Mouse (Mus musculus) forebrain, embryonic 11.5 days (tissue): Measurements from ENCODE around the gene Zfp872. TPM values are rescaled to one million over a fixed set of nuclear protein-coding genes. Genes with fewer than 3 reads are reported as not detected.
"Not testable (repeated sequence)": the region's sequence is repeated elsewhere in the genome, so short reads cannot be mapped to it uniquely, and the experiment has no call there.

ENCODE experiments used
- ATAC-seq: fragments of 200-750 bp; cut with Nextera tagmentation; replicated peaks from 2 replicates; pipeline ENCODE4 v1.8.0; 2017; ENCODE audit warnings: moderate TSS enrichment; ENCODE audit not compliant: low FRiP score
- DNase-seq: peaks from one replicate; pipeline ENCODE4 v3.0.0-alpha.2; 2017; ENCODE audit warnings: low spot score
- H3K27ac ChIP-seq: fragments of 300-500 bp; sonication (generic); 2 replicates; pipeline ENCODE4 v1.5.1; 2014; ENCODE audit warnings: low read depth, low read length
- H3K27me3 ChIP-seq: fragments of 300-500 bp; sonication (generic); 2 replicates; pipeline ENCODE4 v1.6.1; 2014; ENCODE audit warnings: mild to moderate bottlenecking, low read length, mixed read lengths; ENCODE audit not compliant: control insufficient read depth, insufficient read depth
- H3K36me3 ChIP-seq: fragments of 300-500 bp; sonication (generic); 2 replicates; pipeline ENCODE4 v1.6.1; 2014; ENCODE audit warnings: mild to moderate bottlenecking, low read length, moderate library complexity, mixed read lengths; ENCODE audit not compliant: control insufficient read depth, insufficient read depth
- H3K4me1 ChIP-seq: fragments of 300-500 bp; sonication (generic); replicated peaks from 2 replicates; pipeline ENCODE4 v1.6.1; 2014; ENCODE audit warnings: low read length, mixed read lengths; ENCODE audit not compliant: control insufficient read depth, insufficient read depth
- H3K4me2 ChIP-seq: fragments of 300-500 bp; sonication (generic); 2 replicates; pipeline ENCODE4 v1.6.1; 2014; ENCODE audit warnings: low read depth, mild to moderate bottlenecking, low read length, moderate library complexity, mixed read lengths; ENCODE audit not compliant: severe bottlenecking
- H3K4me3 ChIP-seq: fragments of 300-500 bp; sonication (generic); 2 replicates; pipeline ENCODE4 v1.5.1; 2014; ENCODE audit warnings: low read depth, low read length
- H3K9ac ChIP-seq: fragments of 300-500 bp; sonication (generic); 2 replicates; pipeline ENCODE4 v1.6.1; 2014; ENCODE audit warnings: low read length
- H3K9me3 ChIP-seq: fragments of 300-500 bp; sonication (generic); 2 replicates; pipeline ENCODE4 v1.6.1; 2016; ENCODE audit warnings: low read length, mixed read lengths; ENCODE audit not compliant: control insufficient read depth
- WGBS: fragments of 180-500 bp; shearing (Covaris S2); extraction: QIAGEN DNeasy Blood & Tissue Kit; methylation state at CpG from one replicate; pipeline ENCODE4 v1.1.7; 2014; 5-methylcytosine and 5-hydroxymethylcytosine counted together
- polyA plus RNA-seq: library from polyadenylated mRNA; unstranded; fragments of >200 nt; fragmentation: Nextera tagmentation; extraction: Ambion mirVana; gene quantifications from 2 replicates; pipeline ENCODE4 v1.2.1, GENCODE M21; 2014

Gene Zfp872
- 0.17 and 0.90 TPM in 2 replicates for polyA plus RNA-seq

- Histone ChIP-seq H3K27me3 (no peaks in the 10 kb centered on the region), H3K9ac (peak within 1 kb of the TSS; percentile 51), H3K27ac (no peak within 1 kb of the TSS), H3K4me3 (peak within 1 kb of the TSS; percentile 38), H3K4me1 (no peaks in the 10 kb centered on the region), H3K4me2 (peak within 1 kb of the TSS; percentile 60), H3K9me3 (no peaks in the 10 kb centered on the region; the same call in 1 of the 2 replicates), H3K36me3 (no peaks in the 10 kb centered on the region)
- WGBS, result 12% methylated on average over 43 of the region's 43 CpGs
- peak; percentile 81 for ATAC-seq
- DNase-seq, result peak; percentile 72
These were observed at the start of gene Zfp872 for GRCm38 (mm10) chr9:22188025-22188611. Gene Zfp872 (plus strand): TSS chr9:22188090.

GRCm38 (mm10) chr9:22138480-22138879 lies 49.4 kb upstream of the Zfp872 start:
- Histone ChIP-seq H3K4me1 (peaks cover 6% of the 10 kb centered on the region; the same call in 1 of the 2 replicates), H3K9me3 (no peaks in the 10 kb centered on the region), H3K27ac (no peak overlapping the region), H3K27me3 (no peaks in the 10 kb centered on the region), H3K36me3 (no peaks in the 10 kb centered on the region), H3K4me2 (no peak overlapping the region), H3K9ac (no peak overlapping the region), H3K4me3 (no peak overlapping the region)
- 24% methylated on average over 2 of the region's 2 CpGs for WGBS
- DNase-seq (no peak), ATAC-seq (no peak)

DNA sequence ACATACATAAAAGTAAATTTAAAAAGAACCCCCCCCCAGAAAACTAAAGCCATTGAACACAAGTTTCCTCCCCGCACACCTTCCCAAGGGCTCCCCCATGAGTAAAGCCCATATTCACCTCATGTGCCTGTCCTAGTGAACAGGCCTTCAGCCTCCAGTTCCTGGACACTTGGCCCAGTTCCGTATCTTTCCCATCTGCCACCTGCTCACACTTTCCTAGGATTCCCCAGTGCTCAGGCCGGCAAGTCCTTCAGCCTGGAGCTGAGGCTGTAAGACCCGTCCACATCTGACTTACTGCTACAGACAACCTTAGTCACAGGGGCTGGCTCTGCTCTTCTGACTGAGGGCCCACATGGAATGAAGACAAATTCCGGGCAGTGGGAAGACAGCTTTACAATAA lies 48.1 kb upstream of the Zfp872 start:
- 89% methylated on average over 5 of the region's 5 CpGs for WGBS
- ATAC-seq, result no peak
- H3K4me3 ChIP-seq, result no peak overlapping the region
- H3K27ac ChIP-seq, result no peak overlapping the region
- peaks cover 6% of the 10 kb centered on the region; the same call in 1 of the 2 replicates for H3K4me1 ChIP-seq
- no peak overlapping the region for H3K4me2 ChIP-seq
- no peaks in the 10 kb centered on the region for H3K27me3 ChIP-seq
- H3K36me3 ChIP-seq, result no peaks in the 10 kb centered on the region
- no peaks in the 10 kb centered on the region for H3K9me3 ChIP-seq
- DNase-seq, result no peak
- no peak overlapping the region for H3K9ac ChIP-seq

- no peaks in the 10 kb centered on the region for H3K36me3 ChIP-seq
- no peak overlapping the region for H3K9ac ChIP-seq
- H3K4me2 ChIP-seq, result no peak overlapping the region
- H3K27me3 ChIP-seq, result no peaks in the 10 kb centered on the region
- H3K9me3 ChIP-seq, result no peaks in the 10 kb centered on the region
- H3K27ac ChIP-seq, result no peak overlapping the region
- 56% methylated on average over 17 of the region's 17 CpGs for WGBS
- H3K4me3 ChIP-seq, result no peak overlapping the region
- H3K4me1 ChIP-seq, result no peaks in the 10 kb centered on the region
- ATAC-seq (peak; percentile 76), DNase-seq (peak; percentile 91)
These were observed 44.5 kb upstream of the Zfp872 start for GRCm38 (mm10) chr9:22143108-22144037.

DNA sequence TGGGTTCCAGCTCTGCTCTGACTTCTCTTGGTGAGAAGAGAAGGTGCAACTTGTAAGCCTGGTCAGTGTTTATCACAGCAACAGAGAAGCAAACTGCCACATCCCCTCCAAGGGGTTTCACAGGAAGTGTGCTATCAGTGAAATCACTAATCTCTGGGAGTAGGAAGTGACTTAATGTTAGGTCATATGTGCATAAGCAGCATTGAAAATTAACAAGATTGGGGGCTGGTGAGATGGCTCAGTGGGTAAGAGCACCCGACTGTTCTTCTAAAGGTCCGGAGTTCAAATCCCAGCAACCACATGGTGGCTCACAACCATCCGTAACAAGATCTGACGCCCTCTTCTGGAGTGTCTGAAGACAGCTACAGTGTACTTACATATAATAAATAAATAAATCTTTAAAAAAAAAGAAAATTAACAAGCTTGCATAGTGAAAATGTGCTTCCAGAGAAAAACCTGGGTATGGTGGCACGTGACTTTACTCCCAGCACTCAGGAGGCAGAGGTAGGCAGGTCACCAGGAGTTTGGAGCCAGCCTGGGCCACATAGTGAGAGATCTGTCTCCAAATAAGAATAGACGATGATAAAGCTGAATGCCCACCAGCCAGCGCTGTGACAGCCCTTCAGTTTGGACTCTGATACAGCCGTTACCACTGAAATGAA lies 43.5 kb upstream of the Zfp872 start:
- WGBS, result 86% methylated on average over 7 of the region's 8 CpGs
- no peak for ATAC-seq
- Histone ChIP-seq H3K4me2 (no peak overlapping the region), H3K9ac (no peak overlapping the region), H3K4me3 (no peak overlapping the region), H3K36me3 (no peaks in the 10 kb centered on the region), H3K4me1 (no peaks in the 10 kb centered on the region), H3K9me3 (no peaks in the 10 kb centered on the region; the same call in 1 of the 2 replicates), H3K27me3 (no peaks in the 10 kb centered on the region), H3K27ac (no peak overlapping the region)
- no peak for DNase-seq

DNA sequence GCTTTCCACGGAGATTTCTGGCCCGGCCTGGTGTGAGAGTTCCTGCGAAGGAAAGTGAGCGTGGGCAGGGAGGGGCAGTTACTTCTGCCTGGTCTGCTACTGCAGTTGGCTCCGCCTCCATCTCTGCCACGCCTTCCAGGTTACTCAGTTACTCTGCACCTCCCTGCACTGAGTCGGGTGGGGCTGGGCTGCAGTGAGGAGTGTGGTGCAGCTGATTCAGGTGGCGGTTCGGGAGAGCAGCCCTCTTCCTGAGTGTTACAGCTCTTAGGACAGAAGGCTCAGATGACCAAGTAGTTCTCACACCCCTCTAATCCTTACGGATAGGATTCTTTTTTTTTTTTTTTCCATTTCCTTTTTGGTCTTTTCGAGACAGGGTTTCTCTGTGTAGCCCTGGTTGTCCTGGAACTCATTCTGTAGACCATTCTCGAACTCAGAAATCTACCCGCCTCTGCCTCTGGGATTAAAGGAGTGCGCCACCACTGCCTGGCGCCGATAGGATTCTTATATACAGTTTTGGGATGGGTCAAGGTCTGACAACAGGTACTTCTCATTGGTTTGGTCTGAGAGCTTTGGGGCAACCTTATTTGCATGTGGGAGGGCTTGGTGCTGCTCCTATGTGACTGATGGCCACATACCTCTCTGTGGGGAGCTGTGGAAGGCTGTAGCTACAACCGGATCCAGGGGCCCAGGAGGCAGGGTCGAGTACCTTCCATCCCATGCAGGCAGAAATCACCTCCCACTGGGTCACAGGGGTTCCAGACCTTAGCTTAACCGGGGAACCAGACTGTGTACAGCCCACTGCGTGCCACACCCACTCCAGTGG lies 38.3 kb upstream of the Zfp872 start:
- no peaks in the 10 kb centered on the region; the same call in 1 of the 2 replicates for H3K9me3 ChIP-seq
- no peak for ATAC-seq
- H3K9ac ChIP-seq, result no peak overlapping the region
- 81% methylated on average over 20 of the region's 20 CpGs for WGBS
- no peak overlapping the region for H3K4me3 ChIP-seq
- H3K36me3 ChIP-seq, result no peaks in the 10 kb centered on the region
- H3K27me3 ChIP-seq, result no peaks in the 10 kb centered on the region
- no peak overlapping the region for H3K27ac ChIP-seq
- no peaks in the 10 kb centered on the region for H3K4me1 ChIP-seq
- no peak for DNase-seq
- no peak overlapping the region for H3K4me2 ChIP-seq

DNA sequence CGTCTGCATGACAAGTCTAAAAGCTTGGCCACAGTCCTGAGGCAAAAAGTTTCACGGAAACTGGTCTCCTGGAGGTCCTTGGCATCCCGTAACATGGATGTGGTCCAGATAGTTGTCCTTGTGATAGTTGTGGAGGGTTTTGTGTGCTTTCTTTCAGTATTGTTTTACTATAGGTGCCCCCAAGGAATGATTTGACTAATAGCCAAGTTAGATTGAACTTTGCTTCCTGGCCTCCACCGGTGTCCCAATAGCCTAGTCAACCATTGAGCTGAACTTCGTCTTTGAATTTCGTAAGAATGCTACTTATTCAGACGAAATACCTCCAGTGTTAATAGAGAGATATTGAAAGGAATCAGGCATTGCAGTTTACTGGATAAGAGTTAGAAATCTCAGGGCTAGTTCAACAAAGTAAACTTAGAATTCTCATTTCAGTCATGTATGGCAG lies 37.6 kb upstream of the Zfp872 start:
- not testable (repeated sequence) for H3K27me3 ChIP-seq, H3K9me3 ChIP-seq, DNase-seq, H3K4me1 ChIP-seq, H3K27ac ChIP-seq, ATAC-seq, H3K9ac ChIP-seq, H3K36me3 ChIP-seq, H3K4me2 ChIP-seq, H3K4me3 ChIP-seq
- WGBS, result 86% methylated on average over 7 of the region's 7 CpGs

- Histone ChIP-seq H3K4me2 (no peak overlapping the region), H3K9me3 (no peaks in the 10 kb centered on the region; the same call in 1 of the 2 replicates), H3K27me3 (no peaks in the 10 kb centered on the region), H3K4me1 (no peaks in the 10 kb centered on the region), H3K4me3 (no peak overlapping the region), H3K9ac (no peak overlapping the region), H3K27ac (no peak overlapping the region), H3K36me3 (no peaks in the 10 kb centered on the region)
- WGBS, result 89% methylated on average over 2 of the region's 2 CpGs
- DNase-seq, result no peak
- ATAC-seq, result no peak
These were observed 36.9 kb upstream of the Zfp872 start for GRCm38 (mm10) chr9:22150946-22151345.
